Mouse (Mus musculus): ENCODE results near the gene Zfp715. TPM values are rescaled to one million over a fixed set of nuclear protein-coding genes. Genes with fewer than 3 reads are reported as not detected.
"Not testable (repeated sequence)": the region's sequence is repeated elsewhere in the genome, so short reads cannot be mapped to it uniquely, and the experiment has no call there.

Zfp715 gene
- total RNA-seq, 2 experiments from 2014 or later: 14.3 to 19.4 TPM

- no peak for DNase-seq
Measured at GRCm38 (mm10) chr7:43291524-43291923, 21.6 kb downstream of the Zfp715 start.

- peak; percentile 89 for DNase-seq
Measured at GRCm38 (mm10) chr7:43282859-43283595, 30.1 kb downstream of the Zfp715 start.

GRCm38 (mm10) chr7:43282459-43282858 lies 30.6 kb downstream of the Zfp715 start:
- no peak for DNase-seq

- DNase-seq: no peak
Measured at GRCm38 (mm10) chr7:43277401-43277800, 35.7 kb downstream of the Zfp715 start.

- not testable (repeated sequence) for DNase-seq
Measured at GRCm38 (mm10) chr7:43276178-43276577, 36.9 kb downstream of the Zfp715 start.

- DNase-seq: no peak
Measured at GRCm38 (mm10) chr7:43273476-43273875, 39.6 kb downstream of the Zfp715 start.

- not testable (repeated sequence) for DNase-seq
Measured at GRCm38 (mm10) chr7:43267359-43267758, 45.7 kb downstream of the Zfp715 start.

- DNase-seq: no peak
Measured at GRCm38 (mm10) chr7:43253540-43253939, 59.6 kb downstream of the Zfp715 start.

GRCm38 (mm10) chr7:43250718-43251117 lies 62.4 kb downstream of the Zfp715 start:
- not testable (repeated sequence) for DNase-seq

Other genes starting within 250 kb of the Zfp715 start
- not detected for gene Zfp936, start 199.1 kb downstream of the Zfp715 start, total RNA-seq (2021)
- under 1 TPM in 1 of 2 experiments, not detected in 1; 0.24 TPM for gene Siglecf, start 38.0 kb upstream of the Zfp715 start, total RNA-seq (2021)
- gene Siglecg, start 94.9 kb upstream of the Zfp715 start, total RNA-seq (2021): 1 to 10 TPM; 1.4 to 1.9 TPM
- gene Lim2, start 114.4 kb upstream of the Zfp715 start, total RNA-seq (2021): not detected
- gene Nkg7, start 123.8 kb upstream of the Zfp715 start, total RNA-seq (2021): 1 to 10 TPM; 1.3 to 2.1 TPM
- not detected for gene Cldnd2, start 127.5 kb upstream of the Zfp715 start, total RNA-seq (2021)
- gene Etfb, start 130.8 kb upstream of the Zfp715 start, total RNA-seq (2021): 1,000 to 10,000 TPM; 1,536 to 1,703 TPM
- 1 to 10 TPM in 1 of 2 experiments, under 1 TPM in 1; 0.69 to 1.1 TPM for gene Gm45233, start 130.8 kb upstream of the Zfp715 start, total RNA-seq (2021)
- 1 to 10 TPM; 4.7 to 5.4 TPM for gene Vsig10l, start 149.9 kb upstream of the Zfp715 start, total RNA-seq (2021)
- 1 to 10 TPM; 1.3 to 2.4 TPM for gene Iglon5, start 176.8 kb upstream of the Zfp715 start, total RNA-seq (2021)
- gene 4931406B18Rik, start 192.6 kb upstream of the Zfp715 start, total RNA-seq (2021): not detected
- gene Cd33, start 231.1 kb upstream of the Zfp715 start, total RNA-seq (2021): 1 to 10 TPM; 3.3 to 4.0 TPM
- gene Zfp658, start 249.0 kb upstream of the Zfp715 start, total RNA-seq (2021): 1 to 10 TPM; 1.9 to 2.5 TPM